Mouse (Mus musculus) liver, embryonic 13.5 days (tissue): ENCODE data around the gene Trpt1. TPM values are rescaled to one million over a fixed set of nuclear protein-coding genes. Genes with fewer than 3 reads are reported as not detected.
"Not testable (repeated sequence)": the region's sequence is repeated elsewhere in the genome, so short reads cannot be mapped to it uniquely, and the experiment has no call there.

Source experiments
- ATAC-seq: fragments of 200-750 bp; cut with Nextera tagmentation; 2 replicates; pipeline ENCODE4 v1.8.0; 2017; ENCODE audit warnings: low read depth, mild to moderate bottlenecking, moderate number of reproducible peaks, moderate library complexity
- DNase-seq: peaks from one replicate; pipeline ENCODE4 v3.0.0; 2022
- H3K27ac ChIP-seq: fragments of 300-500 bp; sonication (generic); 2 replicates; pipeline ENCODE4 v1.5.1; 2015; ENCODE audit warnings: moderate library complexity, mild to moderate bottlenecking, inconsistent platforms
- H3K27me3 ChIP-seq: fragments of 300-500 bp; sonication (generic); 2 replicates; pipeline ENCODE4 v1.6.1; 2015; ENCODE audit warnings: mild to moderate bottlenecking, inconsistent platforms
- H3K36me3 ChIP-seq: fragments of 300-500 bp; sonication (generic); 2 replicates; pipeline ENCODE4 v1.6.1; 2015; ENCODE audit warnings: mild to moderate bottlenecking, inconsistent platforms
- H3K4me1 ChIP-seq: fragments of 300-500 bp; sonication (generic); replicated peaks from 2 replicates; pipeline ENCODE4 v1.6.1; 2015; ENCODE audit warnings: inconsistent platforms
- H3K4me2 ChIP-seq: fragments of 300-500 bp; sonication (generic); 2 replicates; pipeline ENCODE4 v1.6.1; 2015; ENCODE audit warnings: inconsistent platforms, mild to moderate bottlenecking, moderate library complexity
- H3K4me3 ChIP-seq: fragments of 300-500 bp; sonication (generic); replicated peaks from 2 replicates; pipeline ENCODE4 v1.5.1; 2015; ENCODE audit warnings: mild to moderate bottlenecking, inconsistent platforms
- H3K9ac ChIP-seq: fragments of 300-500 bp; sonication (generic); 2 replicates; pipeline ENCODE4 v1.6.1; 2015; ENCODE audit warnings: mild to moderate bottlenecking, inconsistent platforms
- H3K9me3 ChIP-seq: fragments of 300-500 bp; sonication (generic); replicated peaks from 2 replicates; pipeline ENCODE4 v1.6.1; 2016; ENCODE audit warnings: inconsistent platforms
- WGBS: fragments of 180-500 bp; shearing (Covaris S2); methylation state at CpG from one replicate; pipeline ENCODE4 v1.1.7; 2015; ENCODE audit not compliant: insufficient replicate concordance; 5-methylcytosine and 5-hydroxymethylcytosine counted together
- polyA plus RNA-seq: library from polyadenylated mRNA; unstranded; fragments of >200 nt; fragmentation: Nextera tagmentation; extraction: Ambion mirVana; gene quantifications from 2 replicates; pipeline ENCODE4 v1.2.1, GENCODE M21; 2015

Trpt1 gene
- polyA plus RNA-seq, 1 experiment from 2014 or later, result 2.3 TPM

GRCm38 (mm10) chr19:6985951-6986708, 9.8 kb upstream of the Trpt1 start:
- DNase-seq (peak; percentile 51), ATAC-seq (peak; percentile 63)
- H3K4me3 ChIP-seq, result peak overlapping the region; percentile 77
- H3K9ac ChIP-seq, result peak overlapping the region; percentile 86
- peak overlapping the region; percentile 57 for H3K27ac ChIP-seq
- no peaks in the 10 kb centered on the region for H3K9me3 ChIP-seq
- H3K4me1 ChIP-seq, result peaks cover 57% of the 10 kb centered on the region
- 51% methylated on average over 10 of the region's 10 CpGs for WGBS
- H3K27me3 ChIP-seq, result no peaks in the 10 kb centered on the region
- peak overlapping the region; percentile 100 for H3K4me2 ChIP-seq
- H3K36me3 ChIP-seq, result peaks cover 29% of the 10 kb centered on the region

DNA sequence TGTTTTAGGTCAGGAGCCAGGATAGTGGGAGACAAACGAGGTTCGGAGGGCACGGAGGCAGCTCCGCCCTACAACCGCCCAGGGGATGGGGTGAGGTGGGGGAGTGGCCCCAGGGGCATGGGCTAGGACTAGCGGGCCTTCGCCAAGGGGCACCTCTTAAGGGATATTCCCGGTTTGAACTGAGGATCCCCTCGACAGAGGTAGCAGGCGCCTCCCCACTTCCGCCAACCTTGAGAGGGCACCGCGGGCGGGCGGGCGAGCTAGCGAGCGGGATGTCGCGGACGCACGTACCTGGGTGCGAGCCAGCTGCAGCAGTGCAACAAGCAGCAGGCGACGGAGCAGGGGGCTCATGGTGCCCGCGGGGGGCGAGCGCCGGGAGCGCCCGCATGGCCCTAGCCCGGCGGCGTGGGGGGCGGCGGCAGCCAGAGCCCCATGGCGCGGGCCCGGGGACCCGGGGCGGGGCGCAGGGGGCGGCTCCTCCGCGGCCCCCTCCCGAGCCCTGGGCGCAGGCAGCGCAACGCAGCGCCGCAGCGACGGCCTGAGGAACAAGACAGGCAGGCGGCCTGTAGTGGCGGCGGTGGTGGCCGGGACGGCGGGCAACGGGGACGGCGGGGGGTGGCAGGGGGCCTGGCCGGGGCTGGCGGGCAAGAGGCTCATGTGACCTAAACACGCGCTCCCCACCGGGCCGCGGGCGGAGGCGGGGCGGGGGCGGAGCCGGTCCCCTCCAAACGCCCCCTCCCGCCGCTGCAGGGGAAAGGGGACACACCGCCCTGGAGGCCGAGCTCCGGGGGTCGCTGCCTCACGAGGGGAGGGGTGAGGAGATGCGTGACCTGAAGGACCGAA, 8.6 kb upstream of the Trpt1 start, which contains the start of gene Vegfb:
Vegfb (minus strand) TSS at position 591 of the 843 bp plus-strand sequence.
- ATAC-seq (peak; percentile 57), DNase-seq (no peak)
- no peaks in the 10 kb centered on the region for H3K9me3 ChIP-seq
- peak within 1 kb of the TSS; percentile 79 for H3K27ac ChIP-seq
- peaks cover 26% of the 10 kb centered on the region for H3K36me3 ChIP-seq
- no peaks in the 10 kb centered on the region for H3K27me3 ChIP-seq
- peak within 1 kb of the TSS; percentile 86 for H3K9ac ChIP-seq
- H3K4me3 ChIP-seq, result peak within 1 kb of the TSS; percentile 77
- peak within 1 kb of the TSS; percentile 100 for H3K4me2 ChIP-seq
- under 1% methylated on average over 75 of the region's 85 CpGs for WGBS
- H3K4me1 ChIP-seq, result peaks cover 54% of the 10 kb centered on the region

DNA sequence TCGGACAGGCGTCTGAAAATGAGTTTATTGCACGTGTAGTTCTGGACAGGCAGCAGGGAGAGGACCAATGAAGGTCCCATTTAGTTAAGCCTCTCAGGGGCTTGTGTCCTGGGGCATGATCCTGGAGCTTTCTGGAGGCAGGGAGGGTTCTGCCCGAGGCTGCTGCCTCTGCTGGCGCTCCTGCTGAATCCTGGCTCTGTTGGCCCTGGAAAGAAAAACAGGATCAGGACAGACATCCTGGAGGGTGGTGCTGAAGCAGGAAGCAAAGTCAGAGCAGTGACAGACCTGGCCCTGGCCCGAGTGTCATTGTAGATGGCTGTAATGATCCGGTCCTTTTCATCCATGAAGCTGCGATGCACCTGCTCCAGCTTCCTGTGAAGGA, 8.0 kb upstream of the Trpt1 start:
- WGBS, result 8% methylated on average over 8 of the region's 8 CpGs
- DNase-seq (no peak), ATAC-seq (no peak)
- H3K36me3 ChIP-seq, result peaks cover 20% of the 10 kb centered on the region
- H3K4me1 ChIP-seq, result peaks cover 50% of the 10 kb centered on the region
- H3K4me2 ChIP-seq, result peak overlapping the region; percentile 100
- peak overlapping the region; percentile 86 for H3K9ac ChIP-seq
- H3K27me3 ChIP-seq, result no peaks in the 10 kb centered on the region
- peak overlapping the region; percentile 79 for H3K27ac ChIP-seq
- H3K9me3 ChIP-seq, result no peaks in the 10 kb centered on the region
- peak overlapping the region; percentile 77 for H3K4me3 ChIP-seq

DNA sequence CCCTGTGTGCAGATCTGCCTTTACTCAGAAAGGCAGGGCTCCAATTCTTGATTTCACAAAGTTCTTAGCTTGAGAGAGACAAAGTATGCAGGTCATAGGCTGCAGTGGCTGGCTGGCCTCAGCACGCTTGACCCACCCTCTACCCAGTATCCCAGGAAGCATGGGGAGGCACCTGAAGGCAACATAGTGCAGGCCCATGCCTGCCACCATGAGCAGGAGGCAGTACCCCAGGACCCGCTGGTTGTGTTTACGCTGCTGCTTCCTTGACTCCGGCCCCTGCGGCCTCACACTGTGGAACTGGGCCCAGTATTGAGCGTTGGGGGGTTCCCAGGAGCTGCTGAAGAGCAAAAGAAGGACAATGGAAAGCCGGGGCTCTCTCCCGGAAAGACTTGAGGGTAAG, 6.7 kb upstream of the Trpt1 start:
- H3K4me2 ChIP-seq, result no peak overlapping the region
- ATAC-seq (no peak), DNase-seq (no peak)
- H3K4me1 ChIP-seq, result peaks cover 57% of the 10 kb centered on the region
- H3K9me3 ChIP-seq, result no peaks in the 10 kb centered on the region
- peaks cover 9% of the 10 kb centered on the region; the same call in 1 of the 2 replicates for H3K36me3 ChIP-seq
- no peak overlapping the region for H3K27ac ChIP-seq
- no peaks in the 10 kb centered on the region for H3K27me3 ChIP-seq
- H3K4me3 ChIP-seq, result no peak overlapping the region
- no peak overlapping the region for H3K9ac ChIP-seq
- WGBS, result 83% methylated on average over 8 of the region's 8 CpGs

DNA sequence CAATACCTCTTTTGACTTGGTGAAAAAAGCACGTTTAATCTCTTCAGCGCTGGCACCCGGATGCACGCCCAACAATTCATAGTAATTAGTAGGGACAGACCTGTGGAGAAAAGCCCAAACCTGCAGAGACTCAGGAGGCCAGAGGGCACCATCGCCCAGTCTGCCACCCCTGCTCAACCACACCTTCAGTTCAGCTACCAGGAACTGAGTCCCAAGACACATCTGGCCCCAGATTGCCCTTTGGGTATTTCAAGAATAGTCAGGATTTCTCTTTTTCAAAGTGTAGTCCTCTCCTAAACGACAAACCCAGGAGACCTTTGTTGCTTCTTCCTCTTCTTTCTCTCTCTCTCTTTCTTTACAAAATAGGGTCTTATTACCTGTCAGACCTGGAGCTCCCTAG, 5.2 kb upstream of the Trpt1 start:
- no peaks in the 10 kb centered on the region for H3K9me3 ChIP-seq
- no peaks in the 10 kb centered on the region for H3K27me3 ChIP-seq
- H3K4me2 ChIP-seq, result no peak overlapping the region
- H3K36me3 ChIP-seq, result 0 out of 2 replicates have a peak, but pooled peaks cover under 1% of the 10 kb centered on the region
- H3K27ac ChIP-seq, result no peak overlapping the region
- DNase-seq (no peak), ATAC-seq (no peak)
- no peak overlapping the region for H3K9ac ChIP-seq
- 78% methylated on average over 6 of the region's 6 CpGs for WGBS
- H3K4me1 ChIP-seq, result peaks cover 60% of the 10 kb centered on the region
- no peak overlapping the region for H3K4me3 ChIP-seq

- 80% methylated on average over 6 of the region's 6 CpGs for WGBS
- not testable (repeated sequence) for H3K27me3 ChIP-seq, H3K36me3 ChIP-seq, ATAC-seq, H3K9ac ChIP-seq, H3K27ac ChIP-seq, DNase-seq, H3K9me3 ChIP-seq
- Histone ChIP-seq H3K4me1 (peaks cover 58% of the 10 kb centered on the region), H3K4me2 (peak overlapping the region; percentile 92; the same call in 1 of the 2 replicates), H3K4me3 (0 out of 2 replicates have a peak overlapping the region, but pooled peaks have one; percentile 72)
These were observed 4.8 kb upstream of the Trpt1 start for GRCm38 (mm10) chr19:6991166-6991565.

DNA sequence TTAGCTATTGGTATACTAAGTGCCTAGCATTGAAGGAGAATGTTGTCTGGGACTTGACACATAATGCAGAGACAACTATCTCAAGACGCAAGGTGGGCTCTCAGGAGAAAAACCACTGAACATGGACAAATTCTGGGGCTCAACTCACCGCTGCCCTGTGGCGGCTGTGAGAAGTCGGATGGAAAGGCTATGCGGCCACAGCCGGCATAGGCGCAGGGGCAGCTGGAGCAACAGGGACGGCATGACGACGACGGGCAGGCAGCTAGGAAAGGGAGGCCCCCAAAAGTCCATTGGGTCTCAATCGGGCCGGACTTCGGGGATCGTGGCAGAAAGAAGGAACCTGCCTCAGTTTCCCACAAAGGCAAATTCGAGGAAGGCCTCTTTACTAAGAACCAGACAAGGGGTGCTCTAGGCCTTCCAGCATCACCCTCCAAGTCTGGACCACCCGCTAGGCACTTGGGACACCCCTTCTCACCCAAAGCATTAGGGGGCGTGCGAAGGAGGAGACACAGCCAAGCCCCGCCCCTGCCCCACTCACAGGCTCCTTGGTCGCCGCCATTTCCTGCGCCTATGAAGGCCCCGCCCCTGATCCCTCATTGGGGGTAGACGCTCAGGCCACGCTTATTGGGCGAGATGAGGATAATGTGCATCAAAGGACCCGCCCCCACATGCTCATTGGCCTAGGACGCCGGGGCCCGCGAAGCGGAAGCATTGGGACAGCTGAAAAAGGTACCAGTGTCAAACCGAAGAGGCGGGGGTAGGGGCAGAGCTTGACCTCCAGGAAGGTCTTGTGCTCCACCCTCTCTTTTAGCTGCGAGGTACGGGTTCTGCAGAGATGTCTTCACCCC, 3.7 kb upstream of the Trpt1 start, which contains the start of gene Dnajc4:
Dnajc4 (minus strand) TSS at position 562 of the 848 bp plus-strand sequence.
- peaks cover 58% of the 10 kb centered on the region for H3K4me1 ChIP-seq
- ATAC-seq (peak; percentile 92), DNase-seq (peak; percentile 98)
- H3K9me3 ChIP-seq, result no peaks in the 10 kb centered on the region
- 2% methylated on average over 37 of the region's 37 CpGs for WGBS
- peak within 1 kb of the TSS; percentile 79 for H3K9ac ChIP-seq
- peak within 1 kb of the TSS; percentile 72 for H3K4me3 ChIP-seq
- no peaks in the 10 kb centered on the region for H3K36me3 ChIP-seq
- H3K27me3 ChIP-seq, result no peaks in the 10 kb centered on the region
- H3K27ac ChIP-seq, result peak within 1 kb of the TSS; percentile 79
- peak within 1 kb of the TSS; percentile 92 for H3K4me2 ChIP-seq

DNA sequence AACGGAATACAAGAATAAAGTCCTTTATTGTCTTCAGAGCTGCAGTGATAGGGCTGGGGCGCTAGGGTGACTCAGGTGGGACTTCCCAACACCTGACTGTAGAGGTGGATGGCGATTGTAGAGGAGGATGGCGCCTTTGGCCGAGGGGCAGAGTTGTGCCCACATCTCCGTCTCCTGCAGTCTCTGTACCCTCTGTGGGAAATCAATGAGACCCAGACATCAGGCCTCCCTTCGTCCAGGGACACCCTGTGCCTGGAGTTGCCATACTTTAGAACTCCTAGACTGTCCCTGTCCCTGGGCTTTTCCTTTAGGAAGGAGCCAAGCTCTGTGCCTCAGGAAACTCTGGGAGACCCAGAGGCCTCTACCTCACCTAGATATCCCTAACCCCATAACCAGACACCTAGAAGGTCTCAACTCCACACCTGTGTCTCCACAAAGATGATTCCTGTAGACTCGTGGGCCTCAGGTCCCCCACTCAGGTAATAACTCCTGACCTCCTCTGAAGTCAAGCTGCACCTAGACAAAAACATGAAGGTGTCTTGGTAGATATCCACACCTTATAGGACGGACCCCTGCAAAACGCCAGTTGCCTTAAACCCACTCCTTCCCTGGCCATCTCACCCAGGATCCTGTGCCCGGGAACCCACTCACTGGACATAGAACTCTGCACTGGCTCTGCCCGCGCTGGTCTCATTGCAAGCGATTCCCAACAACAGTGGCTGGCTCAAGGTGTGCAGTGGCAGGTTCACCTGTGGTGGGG, 2.7 kb upstream of the Trpt1 start:
- DNase-seq, result no peak
- Histone ChIP-seq H3K9ac (peak overlapping the region; percentile 78), H3K4me3 (peak overlapping the region; percentile 72), H3K27ac (peak overlapping the region; percentile 79), H3K27me3 (no peaks in the 10 kb centered on the region), H3K36me3 (peaks cover 6% of the 10 kb centered on the region), H3K9me3 (no peaks in the 10 kb centered on the region), H3K4me2 (peak overlapping the region; percentile 92), H3K4me1 (peaks cover 57% of the 10 kb centered on the region)
- ATAC-seq, result no peak
- WGBS, result 69% methylated on average over 14 of the region's 14 CpGs

- H3K4me1 ChIP-seq, result peaks cover 59% of the 10 kb centered on the region
These were observed 1.9 kb upstream of the Trpt1 start for GRCm38 (mm10) chr19:6994002-6994401.

DNA sequence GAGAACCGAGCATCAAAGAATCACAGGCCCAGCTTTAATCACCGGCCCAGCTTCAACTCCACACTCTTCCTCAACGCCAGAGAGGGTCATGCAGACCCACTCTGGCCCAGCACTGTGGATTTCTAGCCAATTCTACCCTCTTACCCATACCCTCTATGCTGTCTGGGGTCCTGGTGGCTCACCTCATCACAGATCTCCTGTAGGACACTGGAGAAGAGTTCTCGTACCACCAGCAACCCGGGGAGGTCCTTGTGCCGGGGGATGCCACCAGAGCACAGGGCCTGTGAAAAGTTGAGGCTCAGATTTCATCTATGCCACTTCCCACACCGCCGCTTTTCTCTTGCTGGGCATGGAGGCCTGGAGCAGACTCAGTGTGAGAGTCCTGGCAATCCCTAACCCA, 1.4 kb upstream of the Trpt1 start:
- no peak overlapping the region for H3K4me3 ChIP-seq

More at GRCm38 (mm10) chr19:6994002-6994401, 1.9 kb upstream of the Trpt1 start:
- no peaks in the 10 kb centered on the region for H3K9me3 ChIP-seq
- peaks cover 14% of the 10 kb centered on the region for H3K36me3 ChIP-seq
- DNase-seq (no peak), ATAC-seq (no peak)
- H3K27ac ChIP-seq, result no peak overlapping the region
- no peak overlapping the region for H3K4me3 ChIP-seq
- H3K9ac ChIP-seq, result no peak overlapping the region
- no peaks in the 10 kb centered on the region for H3K27me3 ChIP-seq
- 83% methylated on average over 8 of the region's 8 CpGs for WGBS
- no peak overlapping the region for H3K4me2 ChIP-seq

More for the DNA sequence above, 1.4 kb upstream of the Trpt1 start:
- Histone ChIP-seq H3K4me1 (peaks cover 63% of the 10 kb centered on the region), H3K9me3 (no peaks in the 10 kb centered on the region), H3K27ac (no peak overlapping the region), H3K9ac (0 out of 2 replicates have a peak overlapping the region, but pooled peaks have one; percentile 77), H3K27me3 (no peaks in the 10 kb centered on the region), H3K4me2 (peak overlapping the region; percentile 84), H3K36me3 (peaks cover 19% of the 10 kb centered on the region)
- 87% methylated on average over 8 of the region's 8 CpGs for WGBS
- ATAC-seq (no peak), DNase-seq (no peak)
